Mouse (Mus musculus) gastrocnemius, adult 8-10 months (tissue): ENCODE data around the gene 1700125H20Rik. TPM values are rescaled to one million over a fixed set of nuclear protein-coding genes. Genes with fewer than 3 reads are reported as not detected.

Experiments
- DNase-seq, 2 experiments: peaks; one replicate each; pipeline ENCODE4 v3.0.0; 2022; ENCODE audit warnings: low spot score in 2 of 2
- total RNA-seq, 4 experiments: library from RNA; stranded (reverse); gene quantifications; 2 replicates each; pipeline ENCODE4 v1.2.4; 2022

The 1700125H20Rik gene
- total RNA-seq, 4 experiments from 2014 or later: not detected

GRCm38 (mm10) chr11:85184082-85184481 lies 13.9 kb downstream of the 1700125H20Rik start:
- DNase-seq: no peak

GRCm38 (mm10) chr11:85184839-85185238 lies 14.6 kb downstream of the 1700125H20Rik start:
- no peak for DNase-seq

- DNase-seq: no peak
Measured at GRCm38 (mm10) chr11:85189110-85189509, 18.9 kb downstream of the 1700125H20Rik start.

GRCm38 (mm10) chr11:85190741-85191140 lies 20.5 kb downstream of the 1700125H20Rik start:
- DNase-seq: no peak

- DNase-seq: no peak
Measured at GRCm38 (mm10) chr11:85194206-85194605, 24.0 kb downstream of the 1700125H20Rik start.

GRCm38 (mm10) chr11:85196046-85196445 lies 25.8 kb downstream of the 1700125H20Rik start:
- DNase-seq: no peak

- DNase-seq: no peak
Measured at GRCm38 (mm10) chr11:85198906-85199305, 28.7 kb downstream of the 1700125H20Rik start.

GRCm38 (mm10) chr11:85206231-85206630 lies 36.0 kb downstream of the 1700125H20Rik start:
- no peak for DNase-seq

- DNase-seq: no peak
Measured at GRCm38 (mm10) chr11:85211151-85211550, 40.9 kb downstream of the 1700125H20Rik start.

- DNase-seq: no peak
Measured at GRCm38 (mm10) chr11:85213215-85213614, 43.0 kb downstream of the 1700125H20Rik start.

- DNase-seq: no peak
Measured at GRCm38 (mm10) chr11:85214679-85215078, 44.5 kb downstream of the 1700125H20Rik start.

GRCm38 (mm10) chr11:85219014-85219413 lies 48.8 kb downstream of the 1700125H20Rik start:
- DNase-seq: no peak

GRCm38 (mm10) chr11:85222561-85222960 lies 52.4 kb downstream of the 1700125H20Rik start:
- DNase-seq: no peak

- DNase-seq: no peak
Measured at GRCm38 (mm10) chr11:85223248-85223647, 53.0 kb downstream of the 1700125H20Rik start.

Other genes with a start within 250 kb of the 1700125H20Rik start
- gene Car4, start 212.6 kb upstream of the 1700125H20Rik start, total RNA-seq: 1 to 10 TPM; 3.4 to 8.8 (median 7.0) TPM
- 10 to 100 TPM; 10.9 to 14.7 (median 12.1) TPM for gene Usp32, start 30.2 kb upstream of the 1700125H20Rik start, total RNA-seq
- gene Appbp2, start 64.7 kb downstream of the 1700125H20Rik start, total RNA-seq: 1 to 10 TPM; 7.6 to 8.0 (median 7.7) TPM
- gene Ppm1d, start 140.8 kb downstream of the 1700125H20Rik start, total RNA-seq: 1 to 10 TPM; 4.4 to 6.4 (median 5.0) TPM
- gene Bcas3, start 182.8 kb downstream of the 1700125H20Rik start, total RNA-seq: 10 to 100 TPM; 37.4 to 39.3 (median 38.9) TPM